Mouse (Mus musculus) heart, adult 2 months (tissue): ENCODE measurements at regions not wholly inside any gene's neighbourhood (a gene's known extent, or its start where the extent isn't known, plus 50 kb on each side); places are given as distances from the start of the nearest gene placed in this dataset.

Experiments
- DNase-seq, 2 experiments: peaks; one replicate each; pipeline ENCODE4 v3.0.0; 2021
- H3K27ac ChIP-seq: fragments of 200-600 bp; 2 replicates; pipeline ENCODE4 v1.8.1; 2022
- H3K27me3 ChIP-seq: fragments of 200-500 bp; 2 replicates; pipeline ENCODE4 v1.6.1; 2012; ENCODE audit warnings: mild to moderate bottlenecking, low read length, inconsistent platforms, mixed read lengths; ENCODE audit not compliant: control insufficient read depth, insufficient read depth
- H3K36me3 ChIP-seq: fragments of 200-500 bp; 2 replicates; pipeline ENCODE4 v1.6.1; 2012; ENCODE audit warnings: low read length, inconsistent platforms; ENCODE audit not compliant: control insufficient read depth, insufficient read depth
- H3K4me1 ChIP-seq: fragments of 200-500 bp; 2 replicates; pipeline ENCODE4 v1.6.1; 2011; ENCODE audit warnings: low read length; ENCODE audit not compliant: control insufficient read depth, insufficient read depth
- H3K4me3 ChIP-seq: fragments of 200-600 bp; 2 replicates; pipeline ENCODE4 v1.8.1; 2022
- H3K79me2 ChIP-seq: fragments of 200-500 bp; replicated peaks from 2 replicates; pipeline ENCODE4 v1.6.1; 2012; ENCODE audit warnings: mild to moderate bottlenecking, inconsistent platforms, low read length, moderate library complexity, mixed read lengths; ENCODE audit not compliant: control insufficient read depth, insufficient read depth
- H3K9ac ChIP-seq: fragments of 200-500 bp; 2 replicates; pipeline ENCODE4 v1.6.1; 2012; ENCODE audit warnings: low read depth, mild to moderate bottlenecking, control low read depth, inconsistent platforms, low read length, mixed read lengths
- CTCF ChIP-seq: fragments of 200-600 bp; IDR thresholded peaks from 2 replicates; pipeline ENCODE4 v1.8.1; 2022; ENCODE audit warnings: antibody characterized with exemption, mild to moderate bottlenecking, moderate library complexity
- EP300 ChIP-seq: fragments of 200-500 bp; IDR thresholded peaks from 2 replicates; pipeline ENCODE4 v1.6.1; 2011; ENCODE audit warnings: low read depth, low read length, control low read depth; ENCODE audit not compliant: insufficient read depth
- POLR2A ChIP-seq: fragments of 200-500 bp; IDR thresholded peaks from 2 replicates; pipeline ENCODE4 v1.6.1; 2011; ENCODE audit warnings: mild to moderate bottlenecking, low read depth, low read length, control low read depth; ENCODE audit not compliant: insufficient read depth
- WGBS: fragments of 180-500 bp; shearing (Covaris S2); methylation state at CpG from one replicate; pipeline ENCODE4 v1.1.7; 2018; 5-methylcytosine and 5-hydroxymethylcytosine counted together
- intact Hi-C: fragments of 180-260 bp; cut with DNase I; formaldehyde crosslinking; loops from one replicate; pipeline ENCODE4 v1.15.1; 2025
- microRNA-seq, 2 experiments: library from miRNA; unstranded; fragments of <30 nt; microRNA quantifications; one replicate each; pipeline ENCODE4 v1.2.0; 2021

- no peak for TF ChIP-seq CTCF
- no peak for TF ChIP-seq POLR2A
- TF ChIP-seq EP300: no peak
- Histone ChIP-seq H3K36me3 (no peaks in the 10 kb centered on the region), H3K4me1 (no peaks in the 10 kb centered on the region), H3K4me3 (no peak overlapping the region), H3K79me2 (no peaks in the 10 kb centered on the region), H3K27me3 (no peaks in the 10 kb centered on the region), H3K27ac (no peak overlapping the region), H3K9ac (no peak overlapping the region)
- 67% methylated on average over 3 of the region's 3 CpGs for WGBS
- DNase-seq: no peak
- intact Hi-C loops: no loop called here
Measured at GRCm38 (mm10) chr8:64281598-64281997, 75.5 kb upstream of the Tll1 start.

GRCm38 (mm10) chr8:64280391-64280790, 74.3 kb upstream of the Tll1 start:
- H3K36me3 ChIP-seq: no peaks in the 10 kb centered on the region
- intact Hi-C loops: no loop called here
- H3K27me3 ChIP-seq: no peaks in the 10 kb centered on the region
- no peak overlapping the region for H3K27ac ChIP-seq
- no peak for DNase-seq
- no peak overlapping the region for H3K9ac ChIP-seq
- TF ChIP-seq CTCF (no peak), EP300 (no peak), POLR2A (no peak)
- H3K4me1 ChIP-seq: no peaks in the 10 kb centered on the region
- H3K4me3 ChIP-seq: no peak overlapping the region
- no peaks in the 10 kb centered on the region for H3K79me2 ChIP-seq

GRCm38 (mm10) chr8:64276058-64276457, 70.0 kb upstream of the Tll1 start:
- WGBS: 61% methylated on average over 6 of the region's 6 CpGs
- Histone ChIP-seq H3K9ac (no peak overlapping the region), H3K4me1 (no peaks in the 10 kb centered on the region), H3K79me2 (no peaks in the 10 kb centered on the region), H3K27me3 (no peaks in the 10 kb centered on the region), H3K27ac (no peak overlapping the region), H3K36me3 (no peaks in the 10 kb centered on the region), H3K4me3 (no peak overlapping the region)
- intact Hi-C loops: no loop called here
- TF ChIP-seq CTCF: no peak
- no peak for TF ChIP-seq EP300
- TF ChIP-seq POLR2A: no peak
- DNase-seq: no peak

GRCm38 (mm10) chr8:64265304-64265945, 59.4 kb upstream of the Tll1 start:
- H3K79me2 ChIP-seq: no peaks in the 10 kb centered on the region
- 39% methylated on average over 6 of the region's 6 CpGs for WGBS
- H3K4me3 ChIP-seq: no peak overlapping the region
- H3K9ac ChIP-seq: no peak overlapping the region
- H3K27me3 ChIP-seq: no peaks in the 10 kb centered on the region
- no peak overlapping the region for H3K27ac ChIP-seq
- intact Hi-C loops: no loop called here
- TF ChIP-seq POLR2A: no peak
- no peak for DNase-seq
- no peaks in the 10 kb centered on the region; the same call in 1 of the 2 replicates for H3K4me1 ChIP-seq
- H3K36me3 ChIP-seq: no peaks in the 10 kb centered on the region

Small RNA genes in the stretch of these regions (microRNA-seq; reads per million reads assigned to microRNA genes)
- 0 reads per million in 2 experiments for gene Mir710
